Mouse (Mus musculus) spleen, postnatal 4 days (tissue): Measurements from ENCODE around the gene Tmem140.

Experiments used
- DNase-seq, 2 experiments: peaks; one replicate each; pipeline ENCODE4 v3.0.0; 2022; ENCODE audit warnings: low spot score in 2 of 2

Gene Tmem140

GRCm38 (mm10) chr6:34875966-34876834 is 13.3 kb downstream of the Tmem140 start:
- DNase-seq = peak in 1 of 2 experiments; percentile 56

DNA sequence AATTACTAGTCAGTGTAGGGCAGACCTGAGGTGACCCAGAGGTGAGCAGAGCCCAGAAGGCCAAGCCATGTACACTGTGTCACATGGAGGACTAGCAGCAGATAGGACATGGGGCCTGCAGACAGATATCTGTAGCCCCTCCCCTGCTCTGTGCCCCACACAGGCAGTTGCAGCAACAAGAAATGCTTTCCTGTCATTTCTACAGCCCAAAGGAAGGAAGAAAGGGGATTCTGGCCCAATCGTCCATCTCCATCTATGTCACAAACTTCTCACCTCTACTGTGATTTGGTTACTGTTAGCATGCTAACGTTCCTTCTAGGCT is 13.8 kb downstream of the Tmem140 start:
- DNase-seq = no peak

- peak; percentile 90 to 94 for DNase-seq
Observed at GRCm38 (mm10) chr6:34877509-34878321, 14.8 kb downstream of the Tmem140 start, which contains the start of gene Cyren. Gene Cyren, minus strand, starts transcription at chr6:34878060.

GRCm38 (mm10) chr6:34879101-34879740 is 16.3 kb downstream of the Tmem140 start:
- no peak for DNase-seq

DNA sequence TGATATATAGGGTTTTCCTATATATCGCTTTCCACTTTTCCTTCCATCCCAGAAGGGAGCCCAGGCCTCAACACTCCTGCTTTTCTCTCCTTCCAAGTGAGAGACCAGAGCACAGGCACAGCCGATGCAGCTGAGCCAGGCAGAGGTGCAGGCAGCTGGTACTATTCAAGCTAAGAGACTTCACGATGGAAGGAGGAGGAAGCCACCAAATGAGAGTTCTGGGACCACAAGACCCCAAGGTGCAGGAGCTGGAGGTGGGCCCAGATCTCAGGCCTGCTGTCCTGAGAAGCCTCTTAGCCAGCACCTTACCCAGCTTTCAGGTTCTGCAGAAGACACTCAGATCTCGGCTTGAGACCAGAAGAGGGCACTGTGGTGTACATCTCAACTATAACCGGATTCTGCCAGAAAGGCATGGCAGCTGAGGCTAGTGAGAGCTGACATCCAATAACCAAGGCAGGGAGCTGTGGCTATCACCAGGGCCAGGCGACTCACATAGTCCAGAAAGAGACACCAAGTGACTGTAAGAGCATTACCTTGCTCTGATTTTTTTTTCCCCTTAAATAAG is 17.0 kb downstream of the Tmem140 start:
- DNase-seq = peak in 1 of 2 experiments; percentile 48

GRCm38 (mm10) chr6:34884724-34885123 is 21.8 kb downstream of the Tmem140 start:
- no peak for DNase-seq

- DNase-seq = no peak
Observed at GRCm38 (mm10) chr6:34887131-34887850, 24.3 kb downstream of the Tmem140 start.

DNA sequence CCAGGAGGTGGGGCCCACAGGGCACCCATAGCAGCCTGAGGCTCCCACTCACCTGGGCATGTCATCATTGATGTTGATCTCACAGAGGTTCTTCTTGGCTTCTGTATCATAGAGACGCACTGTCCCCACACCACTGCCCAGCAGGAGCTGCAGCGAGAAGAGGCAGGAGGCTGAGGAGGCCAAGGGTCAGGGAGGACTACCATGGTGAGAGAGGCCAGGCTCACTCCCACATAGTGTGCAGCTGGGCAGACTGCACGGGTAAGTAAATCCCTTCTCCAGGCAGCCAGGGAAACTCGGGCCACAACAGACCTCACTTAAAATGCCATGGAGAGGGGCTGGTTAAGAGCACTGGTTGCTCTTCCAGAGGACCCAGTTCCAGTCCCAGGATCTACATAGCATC is 26.2 kb downstream of the Tmem140 start:
- no peak for DNase-seq

- DNase-seq = no peak
Observed at GRCm38 (mm10) chr6:34895569-34895968, 32.6 kb downstream of the Tmem140 start.

DNA sequence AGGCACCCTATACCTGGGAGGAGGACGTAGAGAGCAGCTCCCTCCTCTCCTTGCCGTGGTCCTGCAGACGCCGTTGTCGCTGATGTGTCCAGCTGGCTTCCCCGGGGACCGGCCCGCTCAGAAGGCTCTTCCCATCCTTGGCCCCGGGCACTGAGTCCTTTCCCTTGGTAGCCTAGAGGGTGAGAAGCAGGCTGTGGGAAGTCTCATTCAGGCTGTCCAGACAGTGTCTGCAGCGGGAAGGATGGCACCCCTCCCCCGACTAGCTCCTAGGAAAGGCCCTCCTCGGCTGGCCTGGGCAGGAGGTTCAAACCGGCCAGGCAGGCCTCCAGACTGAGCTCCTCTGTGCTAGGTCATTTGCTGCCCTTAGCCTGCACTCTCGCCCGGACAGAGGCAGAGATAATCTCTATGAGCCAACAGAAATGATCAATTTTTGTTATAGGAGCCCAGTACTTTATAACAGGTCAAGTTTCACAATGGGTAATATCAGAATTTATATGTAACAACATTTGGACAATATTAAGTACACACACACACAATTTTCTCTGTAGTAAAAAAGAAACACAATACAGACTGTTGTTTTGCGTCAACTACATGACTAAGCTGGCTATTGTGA is 33.3 kb downstream of the Tmem140 start:
- DNase-seq = no peak

- DNase-seq = no peak
Observed at GRCm38 (mm10) chr6:34899127-34899526, 36.2 kb downstream of the Tmem140 start.

DNA sequence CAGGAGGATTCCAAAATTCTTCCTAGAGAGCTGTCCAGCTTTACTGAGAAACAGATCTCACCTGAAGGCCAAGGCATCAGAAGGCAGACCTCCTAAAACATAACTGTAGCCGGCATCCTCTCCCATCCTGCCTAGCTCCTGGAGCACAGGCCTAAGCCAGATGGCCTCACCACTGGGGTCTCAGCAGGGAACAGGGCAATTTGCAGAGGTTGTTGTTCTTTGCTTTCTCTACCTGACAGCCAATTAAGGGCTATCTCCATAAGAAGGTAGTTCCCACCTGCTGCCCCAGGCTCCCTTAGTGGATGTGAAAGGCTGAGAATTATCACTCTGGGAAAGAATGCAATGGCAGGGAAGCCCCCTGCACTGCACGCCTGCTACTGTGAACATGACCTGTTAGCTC is 38.0 kb downstream of the Tmem140 start:
- no peak for DNase-seq

- no peak for DNase-seq
Observed at GRCm38 (mm10) chr6:34901911-34902444, 39.0 kb downstream of the Tmem140 start.

GRCm38 (mm10) chr6:34902578-34902977 is 39.6 kb downstream of the Tmem140 start:
- no peak for DNase-seq

GRCm38 (mm10) chr6:34903441-34903840 is 40.5 kb downstream of the Tmem140 start:
- no peak for DNase-seq

GRCm38 (mm10) chr6:34903851-34904250 is 40.9 kb downstream of the Tmem140 start:
- DNase-seq = no peak

- DNase-seq = no peak
Observed at GRCm38 (mm10) chr6:34904361-34904760, 41.4 kb downstream of the Tmem140 start.

DNA sequence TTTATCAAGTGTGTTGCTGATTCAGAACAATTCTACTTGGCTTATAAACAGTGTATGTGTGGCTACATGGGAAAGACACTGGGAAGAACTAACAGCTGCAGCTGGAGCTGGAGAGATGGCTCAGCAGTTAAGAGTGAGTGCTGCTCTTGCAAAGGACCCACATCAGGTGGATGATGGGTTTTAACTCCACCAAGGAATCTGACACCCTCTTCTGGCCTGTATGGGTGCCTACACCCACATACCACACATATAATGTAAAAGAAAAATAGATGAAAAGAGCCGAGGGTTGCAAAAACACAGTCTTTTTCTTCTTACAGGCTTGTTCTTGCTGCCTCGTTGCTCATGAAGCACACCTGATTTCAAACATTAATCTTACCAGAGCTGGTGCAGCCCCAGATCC is 43.2 kb downstream of the Tmem140 start:
- DNase-seq = no peak

- no peak for DNase-seq
Observed at GRCm38 (mm10) chr6:34906661-34907060, 43.7 kb downstream of the Tmem140 start.

DNA sequence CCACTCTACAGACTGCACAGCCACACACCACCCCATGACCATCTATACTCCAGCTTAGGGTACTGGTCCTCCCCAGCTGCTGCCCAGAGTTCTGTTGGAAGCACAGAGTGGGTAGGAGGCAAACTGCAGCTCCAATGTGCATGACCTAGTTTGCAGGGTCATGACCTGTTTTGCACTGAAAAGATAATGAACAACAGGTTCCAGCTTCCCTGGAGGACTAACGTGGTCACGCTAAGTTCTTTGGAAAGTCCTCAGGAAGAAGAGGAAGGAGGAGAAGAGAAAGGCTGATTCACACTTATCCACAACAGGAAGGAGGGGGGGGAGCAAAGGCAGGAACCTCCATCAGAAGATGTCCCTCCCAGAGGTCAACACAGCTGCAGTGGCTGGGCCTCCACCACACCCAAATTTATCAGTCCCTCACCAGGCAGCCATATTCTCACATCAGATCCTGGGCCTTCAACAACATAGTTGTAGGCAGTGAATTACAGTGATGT is 44.2 kb downstream of the Tmem140 start:
- peak in 1 of 2 experiments; percentile 66 for DNase-seq
